Mouse (Mus musculus) embryonic facial prominence, embryonic 12.5 days (tissue): ENCODE data around the gene Gm5150. TPM values are rescaled to one million over a fixed set of nuclear protein-coding genes. Genes with fewer than 3 reads are reported as not detected.
"Not testable (repeated sequence)": the region's sequence is repeated elsewhere in the genome, so short reads cannot be mapped to it uniquely, and the experiment has no call there.

ENCODE experiments used
- ATAC-seq: fragments of 200-750 bp; cut with Nextera tagmentation; 2 replicates; pipeline ENCODE4 v1.8.0; 2017; ENCODE audit not compliant: insufficient number of reproducible peaks, insufficient read depth, low FRiP score, low TSS enrichment
- H3K27ac ChIP-seq: fragments of 300-500 bp; sonication (generic); 2 replicates; pipeline ENCODE4 v1.5.1; 2016; ENCODE audit warnings: mild to moderate bottlenecking
- H3K27me3 ChIP-seq: fragments of 300-500 bp; sonication (generic); 2 replicates; pipeline ENCODE4 v1.6.1; 2016; ENCODE audit warnings: mild to moderate bottlenecking, moderate library complexity
- H3K36me3 ChIP-seq: fragments of 300-500 bp; sonication (generic); 2 replicates; pipeline ENCODE4 v1.6.1; 2016; ENCODE audit warnings: mild to moderate bottlenecking
- H3K4me1 ChIP-seq: fragments of 300-500 bp; sonication (generic); 2 replicates; pipeline ENCODE4 v1.6.1; 2016
- H3K4me2 ChIP-seq: fragments of 300-500 bp; sonication (generic); replicated peaks from 2 replicates; pipeline ENCODE4 v1.6.1; 2016; ENCODE audit warnings: mild to moderate bottlenecking, moderate library complexity
- H3K4me3 ChIP-seq: fragments of 300-500 bp; sonication (generic); 2 replicates; pipeline ENCODE4 v1.5.1; 2016; ENCODE audit warnings: mild to moderate bottlenecking
- H3K9ac ChIP-seq: fragments of 300-500 bp; sonication (generic); 2 replicates; pipeline ENCODE4 v1.6.1; 2016; ENCODE audit warnings: mild to moderate bottlenecking, moderate library complexity
- H3K9me3 ChIP-seq: fragments of 300-500 bp; sonication (generic); 2 replicates; pipeline ENCODE4 v1.6.1; 2016; ENCODE audit warnings: mild to moderate bottlenecking, moderate library complexity
- WGBS: fragments of 180-500 bp; shearing (Covaris S2); methylation state at CpG from one replicate; pipeline ENCODE4 v1.1.7; 2016; 5-methylcytosine and 5-hydroxymethylcytosine counted together
- polyA plus RNA-seq: library from polyadenylated mRNA; unstranded; fragments of >200 nt; fragmentation: Nextera tagmentation; extraction: Ambion mirVana; gene quantifications from 2 replicates; pipeline ENCODE4 v1.2.1, GENCODE M21; 2016

The Gm5150 gene
- polyA plus RNA-seq = not detected in 2 replicates

GRCm38 (mm10) chr3:16006215-16006614 lies at the start of gene Gm5150:
Gene Gm5150, minus strand, starts transcription at chr3:16006437.
- Histone ChIP-seq H3K4me1 (no peaks in the 10 kb centered on the region), H3K4me2 (no peak within 1 kb of the TSS), H3K27ac (no peak within 1 kb of the TSS), H3K36me3 (no peaks in the 10 kb centered on the region), H3K9ac (no peak within 1 kb of the TSS), H3K4me3 (no peak within 1 kb of the TSS), H3K9me3 (no peaks in the 10 kb centered on the region), H3K27me3 (no peaks in the 10 kb centered on the region)
- ATAC-seq = no peak
- 94% methylated on average over 2 of the region's 2 CpGs for WGBS

DNA sequence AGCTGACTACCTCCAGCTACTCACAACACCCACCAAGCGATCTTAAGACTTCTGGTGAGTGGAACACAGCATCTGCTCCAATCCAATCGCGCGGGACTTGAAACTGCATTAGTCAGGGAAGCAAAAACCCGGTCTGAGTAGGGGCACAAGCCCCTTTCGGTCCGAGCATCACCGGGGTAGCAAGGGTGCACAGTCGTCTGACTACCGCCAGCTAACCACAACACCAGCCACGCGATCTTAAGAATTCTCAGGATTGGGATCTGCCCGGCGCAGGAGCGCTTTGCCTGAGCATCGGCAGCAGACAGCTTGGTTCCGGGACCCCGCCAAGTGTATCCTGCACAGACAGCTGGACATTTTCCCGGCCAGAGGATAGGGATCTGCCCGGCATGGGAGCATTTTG lies 45.5 kb upstream of the Gm5150 start:
- 75% methylated on average over 20 of the region's 20 CpGs for WGBS
- not testable (repeated sequence) for H3K4me3 ChIP-seq, H3K9me3 ChIP-seq, H3K36me3 ChIP-seq, H3K4me2 ChIP-seq, ATAC-seq, H3K27ac ChIP-seq, H3K27me3 ChIP-seq, H3K4me1 ChIP-seq, H3K9ac ChIP-seq

DNA sequence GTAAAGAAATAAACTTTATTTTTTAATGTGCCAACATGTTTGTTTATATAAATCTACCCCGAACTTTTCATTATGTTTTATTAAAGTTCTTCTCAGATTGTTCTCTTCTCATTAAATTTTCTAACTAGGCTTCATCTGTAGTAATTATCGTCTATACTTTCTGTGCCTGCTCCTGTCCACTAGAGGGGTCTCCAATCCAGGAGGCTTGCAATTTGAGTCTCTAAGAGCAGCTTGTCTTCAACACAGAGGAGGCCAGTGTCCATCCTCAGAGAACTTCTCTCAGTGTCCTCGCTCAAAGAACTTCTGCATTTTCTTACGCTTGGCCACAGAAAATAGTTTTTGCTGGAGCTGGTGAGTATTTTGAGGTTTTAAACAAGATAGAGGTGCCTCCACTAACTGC lies 41.1 kb upstream of the Gm5150 start:
- no peak for ATAC-seq
- 60% methylated on average over 4 of the region's 4 CpGs for WGBS

DNA sequence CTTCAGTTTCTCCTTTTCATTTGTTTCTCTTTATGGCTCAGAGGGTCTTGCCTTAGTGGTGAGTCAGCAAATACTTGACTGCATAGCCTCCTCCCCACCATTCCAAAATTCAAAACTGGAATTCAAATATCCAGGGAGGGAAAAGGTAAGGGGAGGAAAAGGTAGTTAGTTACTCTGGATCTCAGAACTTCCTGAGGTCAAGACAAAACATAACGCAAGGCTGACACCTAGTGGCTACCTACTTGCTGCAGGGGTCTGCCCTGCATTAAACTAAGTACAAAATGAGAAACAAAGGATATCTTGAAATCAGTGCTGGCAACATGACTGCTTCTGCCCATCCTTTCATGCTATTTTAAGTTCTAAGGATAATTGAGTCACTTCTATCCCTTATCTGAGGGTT lies 37.1 kb upstream of the Gm5150 start:
- H3K27me3 ChIP-seq = no peaks in the 10 kb centered on the region
- H3K4me3 ChIP-seq = no peak overlapping the region
- H3K27ac ChIP-seq = no peak overlapping the region
- WGBS = 10% methylated on average over 1 of the region's 1 CpGs
- no peaks in the 10 kb centered on the region for H3K36me3 ChIP-seq
- H3K9me3 ChIP-seq = no peaks in the 10 kb centered on the region
- H3K4me2 ChIP-seq = no peak overlapping the region
- ATAC-seq = no peak
- no peaks in the 10 kb centered on the region for H3K4me1 ChIP-seq
- no peak overlapping the region for H3K9ac ChIP-seq

More for the DNA sequence above, 41.1 kb upstream of the Gm5150 start:
- Histone ChIP-seq H3K9me3 (no peaks in the 10 kb centered on the region), H3K4me2 (no peak overlapping the region), H3K27me3 (no peaks in the 10 kb centered on the region), H3K36me3 (no peaks in the 10 kb centered on the region), H3K9ac (no peak overlapping the region), H3K27ac (no peak overlapping the region), H3K4me1 (no peaks in the 10 kb centered on the region), H3K4me3 (no peak overlapping the region)

DNA sequence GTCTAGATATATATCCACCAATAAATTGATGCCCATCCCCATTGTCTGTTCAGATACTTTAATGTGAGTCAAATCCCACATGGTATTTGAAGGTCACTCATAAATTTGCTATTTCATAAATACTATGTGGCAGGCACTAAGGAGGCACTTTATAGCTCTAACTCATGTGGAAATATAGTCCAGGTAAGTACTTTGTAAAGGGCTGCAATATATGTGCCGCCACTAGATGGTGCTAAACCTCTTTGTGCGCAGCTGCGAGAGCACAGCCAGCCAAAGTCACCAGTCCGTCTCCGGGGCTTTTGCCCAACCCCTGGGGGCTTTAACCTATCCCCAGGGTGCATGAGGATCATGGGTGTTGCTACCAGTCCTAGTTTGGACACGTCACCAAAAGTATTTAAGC lies 18.8 kb upstream of the Gm5150 start:
- not testable (repeated sequence) for ATAC-seq

GRCm38 (mm10) chr3:16022214-16022613 lies 16.0 kb upstream of the Gm5150 start:
- Histone ChIP-seq H3K27me3 (no peaks in the 10 kb centered on the region), H3K4me2 (no peak overlapping the region), H3K4me3 (no peak overlapping the region), H3K9me3 (no peaks in the 10 kb centered on the region), H3K4me1 (no peaks in the 10 kb centered on the region), H3K27ac (no peak overlapping the region), H3K36me3 (no peaks in the 10 kb centered on the region), H3K9ac (no peak overlapping the region)
- WGBS = 67% methylated on average over 1 of the region's 1 CpGs
- ATAC-seq = no peak

More for the DNA sequence above, 18.8 kb upstream of the Gm5150 start:
- not testable (repeated sequence) for H3K9ac ChIP-seq, H3K9me3 ChIP-seq, H3K27me3 ChIP-seq, H3K4me3 ChIP-seq, H3K27ac ChIP-seq, H3K4me2 ChIP-seq, H3K36me3 ChIP-seq, H3K4me1 ChIP-seq
- WGBS = 1% methylated on average over 6 of the region's 6 CpGs

- H3K27ac ChIP-seq, H3K36me3 ChIP-seq, H3K27me3 ChIP-seq, ATAC-seq, H3K9me3 ChIP-seq, H3K9ac ChIP-seq, H3K4me3 ChIP-seq, H3K4me2 ChIP-seq, H3K4me1 ChIP-seq: not testable (repeated sequence)
- 86% methylated on average over 2 of the region's 2 CpGs for WGBS
Measured at GRCm38 (mm10) chr3:16014456-16014855, 8.2 kb upstream of the Gm5150 start.

DNA sequence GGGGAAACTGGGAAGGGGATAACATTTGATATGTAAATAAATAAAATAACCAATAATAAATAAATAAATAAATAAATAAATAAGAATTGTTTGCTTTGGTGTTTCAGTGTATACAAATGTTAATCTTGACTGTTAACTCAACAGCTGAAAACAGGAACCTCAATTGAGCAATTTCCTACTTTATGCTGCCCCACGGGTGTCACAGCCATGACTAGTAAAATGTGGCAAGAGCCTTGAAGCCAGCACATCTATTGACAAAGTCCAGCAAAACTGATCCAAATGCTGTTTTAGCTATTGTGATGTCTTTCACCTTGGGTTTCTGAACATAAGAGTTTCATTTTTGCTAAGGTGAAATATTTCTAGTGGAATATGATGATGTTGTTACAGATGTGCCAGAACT lies 1.6 kb upstream of the Gm5150 start:
- no peak for ATAC-seq
- H3K27me3 ChIP-seq = no peaks in the 10 kb centered on the region
- WGBS = 82% methylated on average over 1 of the region's 1 CpGs
- H3K4me1 ChIP-seq = no peaks in the 10 kb centered on the region
- no peaks in the 10 kb centered on the region for H3K9me3 ChIP-seq
- H3K4me2 ChIP-seq = no peak overlapping the region
- H3K27ac ChIP-seq = no peak overlapping the region
- no peak overlapping the region for H3K9ac ChIP-seq
- H3K4me3 ChIP-seq = no peak overlapping the region
- no peaks in the 10 kb centered on the region for H3K36me3 ChIP-seq

DNA sequence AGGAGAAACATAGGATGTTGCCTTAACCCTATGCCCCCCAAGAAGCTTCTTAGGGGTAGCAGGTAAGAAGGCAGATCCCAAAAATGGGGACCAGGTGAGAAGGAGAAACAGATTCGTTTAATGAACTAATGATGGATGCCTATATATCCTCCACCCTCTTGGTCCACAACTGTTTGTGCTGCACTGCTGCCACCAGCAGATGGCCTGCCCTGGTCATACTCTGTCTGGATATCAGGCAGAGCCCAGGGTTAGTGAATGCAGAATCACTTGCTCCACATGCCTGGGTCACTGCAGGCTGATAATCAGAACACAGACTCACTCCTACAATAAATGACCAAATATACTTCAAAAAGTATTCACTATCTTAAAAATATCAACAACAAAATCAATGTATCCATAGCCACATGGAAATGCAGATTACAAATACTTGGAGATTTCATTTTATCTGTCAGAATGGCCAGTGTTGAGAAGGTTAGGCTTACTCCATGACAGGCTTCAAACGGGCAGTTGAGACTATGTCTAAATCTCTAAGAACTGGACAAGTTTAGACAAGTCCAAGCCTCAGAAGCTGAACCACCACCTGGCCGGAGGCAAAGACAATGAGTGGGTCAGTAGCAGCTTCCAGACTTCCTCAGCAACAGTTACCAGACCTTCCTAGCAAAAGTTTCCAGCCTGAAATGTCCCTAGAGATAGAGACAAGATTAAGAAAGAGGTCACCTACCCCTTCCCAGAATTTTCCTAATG lies 2.2 kb downstream of the Gm5150 start:
- Histone ChIP-seq H3K9me3 (no peaks in the 10 kb centered on the region), H3K4me1 (no peaks in the 10 kb centered on the region), H3K4me2 (no peak overlapping the region), H3K27ac (no peak overlapping the region), H3K4me3 (no peak overlapping the region), H3K36me3 (no peaks in the 10 kb centered on the region), H3K27me3 (no peaks in the 10 kb centered on the region), H3K9ac (no peak overlapping the region)
- WGBS = 74% methylated on average over 3 of the region's 3 CpGs
- ATAC-seq = no peak

DNA sequence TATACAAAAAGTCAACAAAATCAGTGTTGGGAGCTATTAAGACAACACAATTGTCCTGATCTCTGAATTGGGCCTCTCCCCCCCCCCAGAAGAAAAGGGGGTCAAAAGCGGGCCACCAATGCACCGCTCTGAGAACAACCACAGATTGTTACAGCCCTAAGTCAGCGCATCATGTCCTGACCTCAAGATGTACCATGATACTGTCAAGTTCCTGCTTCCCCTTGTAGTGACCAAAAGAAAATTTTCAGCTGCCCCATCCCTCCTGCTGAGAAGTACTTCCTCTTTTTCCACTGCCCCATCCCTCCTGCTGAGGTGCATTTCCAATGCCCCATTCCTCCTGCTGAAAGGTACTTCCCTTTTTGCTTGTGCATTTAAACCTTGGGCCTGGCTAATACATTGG lies 6.8 kb downstream of the Gm5150 start:
- H3K4me1 ChIP-seq, H3K36me3 ChIP-seq, H3K27ac ChIP-seq, H3K4me2 ChIP-seq, H3K27me3 ChIP-seq, ATAC-seq, H3K9ac ChIP-seq, H3K4me3 ChIP-seq, H3K9me3 ChIP-seq: not testable (repeated sequence)
- 96% methylated on average over 3 of the region's 3 CpGs for WGBS

DNA sequence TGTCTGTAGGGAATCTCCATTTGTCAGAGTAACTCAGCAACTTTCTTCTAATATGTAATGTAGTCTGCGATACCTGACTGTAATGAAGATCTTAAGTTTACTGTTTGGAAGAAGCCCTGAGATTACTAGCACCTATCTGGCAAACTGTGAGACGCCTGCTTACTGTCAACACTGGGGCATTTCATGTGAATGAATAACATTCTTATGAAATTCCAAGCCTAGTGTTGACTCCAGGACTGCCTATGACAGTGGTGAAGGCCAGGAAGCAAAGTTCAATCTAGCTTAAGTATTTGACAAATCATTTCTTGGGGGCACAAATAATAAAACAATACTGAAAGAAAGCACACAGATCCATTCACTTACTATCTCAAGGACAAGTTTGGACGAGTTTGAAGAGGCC lies 24.0 kb downstream of the Gm5150 start:
- Histone ChIP-seq H3K9ac (no peak overlapping the region), H3K36me3 (no peaks in the 10 kb centered on the region), H3K4me2 (no peak overlapping the region), H3K27me3 (no peaks in the 10 kb centered on the region), H3K4me1 (no peaks in the 10 kb centered on the region), H3K9me3 (peaks cover 3% of the 10 kb centered on the region; the same call in 1 of the 2 replicates), H3K4me3 (no peak overlapping the region), H3K27ac (no peak overlapping the region)
- WGBS = 67% methylated on average over 3 of the region's 3 CpGs
- ATAC-seq = no peak

DNA sequence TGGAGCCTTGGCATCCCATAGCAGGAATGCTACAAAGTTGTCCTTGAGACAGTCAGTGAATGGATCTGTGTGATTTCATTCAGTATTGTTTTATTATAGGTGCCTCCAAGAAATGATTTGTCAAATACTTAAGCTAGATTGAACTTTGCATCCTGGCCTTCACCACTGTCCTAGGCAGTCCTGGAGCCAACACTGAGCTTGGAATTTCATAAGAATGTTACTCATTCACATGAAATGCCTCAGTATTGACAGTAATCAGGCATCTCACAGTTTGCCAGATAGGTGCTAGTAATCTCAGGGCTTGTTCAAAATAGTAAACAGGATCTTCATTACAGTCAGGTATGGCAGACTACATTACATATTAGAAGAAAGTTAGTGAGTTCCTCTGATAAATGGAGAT lies 49.3 kb downstream of the Gm5150 start:
- H3K27ac ChIP-seq = no peak overlapping the region
- peaks cover 15% of the 10 kb centered on the region for H3K9me3 ChIP-seq
- H3K4me2 ChIP-seq = no peak overlapping the region
- no peaks in the 10 kb centered on the region for H3K27me3 ChIP-seq
- no peaks in the 10 kb centered on the region for H3K4me1 ChIP-seq
- H3K4me3 ChIP-seq = no peak overlapping the region
- H3K36me3 ChIP-seq = no peaks in the 10 kb centered on the region
- H3K9ac ChIP-seq = no peak overlapping the region
- no peak for ATAC-seq
